Comparison of ENCODE assay signal across 21 mouse cellular contexts in the genomic region with DNA sequence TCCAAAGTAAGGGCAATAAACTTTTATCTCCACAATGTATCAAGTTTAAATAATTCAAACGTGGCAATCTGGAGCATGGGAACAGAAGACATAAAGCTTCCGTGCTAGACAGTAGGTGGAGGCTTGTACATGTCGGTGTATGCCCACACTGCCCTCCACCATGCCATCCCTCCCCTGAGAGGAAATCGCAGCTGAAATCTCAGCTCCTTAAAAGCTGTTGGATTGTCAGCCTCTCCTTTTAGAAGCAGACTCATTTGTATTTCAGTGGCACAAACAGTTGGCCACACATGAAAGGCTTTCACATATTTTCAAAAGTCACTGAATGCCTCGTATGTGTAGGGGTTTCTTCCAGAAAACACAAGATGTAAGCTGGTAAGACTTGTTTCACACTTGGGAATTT.
DNase-seq lines count a peak whose midpoint lies in the region; ATAC-seq and TF ChIP-seq lines count a peak whose summit lies in the region.
"Had no signal": no experiment of that assay in that cellular context is flagged by ENCODE, and none has a peak within 500 bp of the region (broad histone marks: within the 10 kb centered on the region; RNA-seq: fewer than 3 reads in every experiment).

No protein-coding gene starts in this region.

- H3K4me2 ChIP-seq in forebrain, postnatal 0 days (ENCODE audit: low read depth), result no peak overlapping the region
- no peak overlapping the region for H3K4me2 ChIP-seq in forebrain, embryonic 12.5 days
- H3K4me2 ChIP-seq in midbrain, embryonic 14.5 days (ENCODE audit: low read length), result no peak overlapping the region
- no peak overlapping the region for H3K4me2 ChIP-seq in midbrain, embryonic 13.5 days (replicated peaks)
- no peak overlapping the region for H3K4me2 ChIP-seq in intestine, embryonic 15.5 days (replicated peaks)
- H3K4me2 ChIP-seq: embryonic facial prominence, embryonic 15.5 days; heart, embryonic 11.5 days; heart, embryonic 15.5 days; hindbrain, embryonic 14.5 days had no signal

- TF ChIP-seq POLR2A in brain, embryonic 14.5 days (IDR thresholded peaks at IDR 0.05; ENCODE audit: borderline replicate concordance, extremely low read depth, insufficient read depth, insufficient read length, poor library complexity, severe bottlenecking), result no peak

- peak; percentile 81 for ATAC-seq in forebrain, postnatal 0 days
- no peak for ATAC-seq in forebrain, embryonic 12.5 days (ENCODE audit: low FRiP score)
- no peak for ATAC-seq in midbrain, embryonic 14.5 days (ENCODE audit: low FRiP score, low TSS enrichment)
- no peak for ATAC-seq in midbrain, embryonic 13.5 days
- no peak for ATAC-seq in intestine, embryonic 15.5 days
- ATAC-seq: intestine, postnatal 0 days had no signal

- no peak overlapping the region for H3K27ac ChIP-seq in forebrain, postnatal 0 days (ENCODE audit: low read depth, low read length)
- no peak overlapping the region for H3K27ac ChIP-seq in forebrain, embryonic 12.5 days
- H3K27ac ChIP-seq in midbrain, embryonic 14.5 days (replicated peaks; ENCODE audit: low read depth, low read length), result no peak overlapping the region
- no peak overlapping the region for H3K27ac ChIP-seq in midbrain, embryonic 13.5 days
- no peak overlapping the region for H3K27ac ChIP-seq in intestine, embryonic 15.5 days
- H3K27ac ChIP-seq: embryonic facial prominence, embryonic 15.5 days; heart, adult 2 months; heart, embryonic 15.5 days; hindbrain, embryonic 14.5 days had no signal

- WGBS in forebrain, postnatal 0 days, result 42% methylated on average over 5 of the region's 5 CpGs
- 66% methylated on average over 5 of the region's 5 CpGs for WGBS in forebrain, embryonic 12.5 days
- 66% methylated on average over 5 of the region's 5 CpGs for WGBS in midbrain, embryonic 14.5 days
- WGBS in midbrain, embryonic 13.5 days, result 62% methylated on average over 5 of the region's 5 CpGs
- 74% methylated on average over 5 of the region's 5 CpGs for WGBS in intestine, embryonic 15.5 days

- no peak for TF ChIP-seq CTCF in forebrain, postnatal 0 days (IDR thresholded peaks at IDR 0.05; ENCODE audit: low read depth)
- no peak for TF ChIP-seq CTCF in brain, embryonic 14.5 days (IDR thresholded peaks at IDR 0.05; ENCODE audit: borderline replicate concordance, extremely low read depth, insufficient read depth, insufficient read length)

- no peaks in the 10 kb centered on the region for H3K36me3 ChIP-seq in forebrain, postnatal 0 days (ENCODE audit: insufficient read depth)
- no peaks in the 10 kb centered on the region for H3K36me3 ChIP-seq in forebrain, embryonic 12.5 days (replicated peaks)
- H3K36me3 ChIP-seq in midbrain, embryonic 14.5 days (ENCODE audit: control insufficient read depth, insufficient read depth, low read length), result no peaks in the 10 kb centered on the region
- H3K36me3 ChIP-seq in midbrain, embryonic 13.5 days, result no peaks in the 10 kb centered on the region
- H3K36me3 ChIP-seq in intestine, embryonic 15.5 days, result no peaks in the 10 kb centered on the region
- H3K36me3 ChIP-seq: embryonic facial prominence, embryonic 15.5 days; heart, embryonic 15.5 days had no signal

- H3K9ac ChIP-seq in forebrain, postnatal 0 days, result no peak overlapping the region
- H3K9ac ChIP-seq in forebrain, embryonic 12.5 days, result no peak overlapping the region
- no peak overlapping the region for H3K9ac ChIP-seq in midbrain, embryonic 14.5 days (replicated peaks; ENCODE audit: low read length)
- no peak overlapping the region for H3K9ac ChIP-seq in midbrain, embryonic 13.5 days (replicated peaks)
- H3K9ac ChIP-seq in intestine, embryonic 15.5 days, result no peak overlapping the region
- H3K9ac ChIP-seq: embryonic facial prominence, embryonic 15.5 days; heart, embryonic 15.5 days; hindbrain, embryonic 14.5 days had no signal

- peak; percentile 35 for DNase-seq in forebrain, postnatal 0 days
- peak; percentile 24 for DNase-seq in midbrain, embryonic 14.5 days
- peak; percentile 55 for DNase-seq in brain, embryonic 14.5 days (ENCODE audit: low read depth)
- DNase-seq: adrenal gland, adult 2 months; adrenal gland, postnatal 25 days; cerebellum, adult 11 months; cerebellum, adult 8-10 months; cerebellum, postnatal 14 days; embryo, embryonic 11 days; gastrocnemius, postnatal 10 days; heart, adult 2 months; heart, postnatal 14 days had no signal

- H3K9me3 ChIP-seq in forebrain, postnatal 0 days (ENCODE audit: low read length), result no peaks in the 10 kb centered on the region
- no peaks in the 10 kb centered on the region for H3K9me3 ChIP-seq in forebrain, embryonic 12.5 days
- H3K9me3 ChIP-seq in midbrain, embryonic 14.5 days (ENCODE audit: control insufficient read depth, low read length), result no peaks in the 10 kb centered on the region
- no peaks in the 10 kb centered on the region for H3K9me3 ChIP-seq in midbrain, embryonic 13.5 days
- no peaks in the 10 kb centered on the region for H3K9me3 ChIP-seq in intestine, embryonic 15.5 days
- H3K9me3 ChIP-seq: embryonic facial prominence, embryonic 15.5 days; heart, embryonic 15.5 days had no signal

- H3K27me3 ChIP-seq in forebrain, postnatal 0 days (ENCODE audit: insufficient read depth, low read length), result no peaks in the 10 kb centered on the region
- no peaks in the 10 kb centered on the region for H3K27me3 ChIP-seq in forebrain, embryonic 12.5 days
- no peaks in the 10 kb centered on the region for H3K27me3 ChIP-seq in midbrain, embryonic 14.5 days (ENCODE audit: control insufficient read depth, insufficient read depth, low read length)
- H3K27me3 ChIP-seq in midbrain, embryonic 13.5 days, result no peaks in the 10 kb centered on the region
- H3K27me3 ChIP-seq in intestine, embryonic 15.5 days (replicated peaks), result no peaks in the 10 kb centered on the region
- H3K27me3 ChIP-seq: embryonic facial prominence, embryonic 15.5 days; heart, embryonic 15.5 days had no signal

- H3K4me1 ChIP-seq in forebrain, postnatal 0 days (ENCODE audit: insufficient read depth), result no peaks in the 10 kb centered on the region
- H3K4me1 ChIP-seq in forebrain, embryonic 12.5 days, result no peaks in the 10 kb centered on the region
- H3K4me1 ChIP-seq in midbrain, embryonic 14.5 days (ENCODE audit: control insufficient read depth, insufficient read depth, low read length), result no peaks in the 10 kb centered on the region
- H3K4me1 ChIP-seq in midbrain, embryonic 13.5 days (replicated peaks), result no peaks in the 10 kb centered on the region
- H3K4me1 ChIP-seq in intestine, embryonic 15.5 days (replicated peaks), result no peaks in the 10 kb centered on the region
- H3K4me1 ChIP-seq: embryonic facial prominence, embryonic 15.5 days; heart, embryonic 15.5 days had no signal

- no peak overlapping the region for H3K4me3 ChIP-seq in forebrain, postnatal 0 days (ENCODE audit: low read depth, low read length)
- no peak overlapping the region for H3K4me3 ChIP-seq in forebrain, embryonic 12.5 days (replicated peaks)
- no peak overlapping the region for H3K4me3 ChIP-seq in midbrain, embryonic 14.5 days (replicated peaks; ENCODE audit: low read depth, low read length)
- no peak overlapping the region for H3K4me3 ChIP-seq in midbrain, embryonic 13.5 days (replicated peaks)
- H3K4me3 ChIP-seq in intestine, embryonic 15.5 days (replicated peaks), result no peak overlapping the region
- H3K4me3 ChIP-seq: embryonic facial prominence, embryonic 15.5 days; erythroblast, embryonic 14.5 days; heart, adult 2 months; heart, embryonic 15.5 days had no signal
